Mouse (Mus musculus) brain, embryonic 14.5 days (tissue): ENCODE results near the gene Tyrobp.

Source experiments
- CTCF ChIP-seq: fragments of 200-500 bp; IDR thresholded peaks from 2 replicates; pipeline ENCODE4 v1.5.1; 2012; ENCODE audit warnings: inconsistent platforms, mild to moderate bottlenecking, moderate library complexity, borderline replicate concordance; ENCODE audit not compliant: insufficient read depth, insufficient read length; ENCODE audit errors: extremely low read depth
- POLR2A ChIP-seq: fragments of 200-500 bp; IDR thresholded peaks from 2 replicates; pipeline ENCODE4 v1.6.1; 2012; ENCODE audit warnings: mild to moderate bottlenecking, inconsistent platforms, borderline replicate concordance; ENCODE audit not compliant: poor library complexity, insufficient read depth, insufficient read length, severe bottlenecking; ENCODE audit errors: extremely low read depth

DNA sequence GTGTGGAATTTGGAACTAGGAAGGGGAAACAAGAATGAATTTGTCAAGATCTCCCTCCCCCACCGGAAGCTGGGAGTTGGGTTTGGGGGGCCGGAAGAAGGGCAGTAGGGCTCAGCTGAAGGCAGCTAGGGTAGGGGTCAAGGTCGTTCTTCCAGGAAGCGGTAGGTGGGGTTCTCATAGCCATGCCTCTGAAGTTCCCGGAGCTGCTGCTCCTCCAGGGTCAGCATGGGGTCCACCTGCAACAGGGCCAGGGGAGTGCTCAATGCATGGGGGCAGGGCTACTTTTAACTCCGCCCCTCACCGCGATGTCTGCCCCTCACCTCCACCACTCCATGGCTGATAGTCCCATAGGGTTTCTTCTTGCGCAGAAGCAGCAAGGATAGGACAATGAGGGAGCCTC is 21.6 kb downstream of the Tyrobp start:
- TF ChIP-seq CTCF (no peak), POLR2A (no peak)
